Mouse (Mus musculus): ENCODE data around the gene Myo3b.

DNA sequence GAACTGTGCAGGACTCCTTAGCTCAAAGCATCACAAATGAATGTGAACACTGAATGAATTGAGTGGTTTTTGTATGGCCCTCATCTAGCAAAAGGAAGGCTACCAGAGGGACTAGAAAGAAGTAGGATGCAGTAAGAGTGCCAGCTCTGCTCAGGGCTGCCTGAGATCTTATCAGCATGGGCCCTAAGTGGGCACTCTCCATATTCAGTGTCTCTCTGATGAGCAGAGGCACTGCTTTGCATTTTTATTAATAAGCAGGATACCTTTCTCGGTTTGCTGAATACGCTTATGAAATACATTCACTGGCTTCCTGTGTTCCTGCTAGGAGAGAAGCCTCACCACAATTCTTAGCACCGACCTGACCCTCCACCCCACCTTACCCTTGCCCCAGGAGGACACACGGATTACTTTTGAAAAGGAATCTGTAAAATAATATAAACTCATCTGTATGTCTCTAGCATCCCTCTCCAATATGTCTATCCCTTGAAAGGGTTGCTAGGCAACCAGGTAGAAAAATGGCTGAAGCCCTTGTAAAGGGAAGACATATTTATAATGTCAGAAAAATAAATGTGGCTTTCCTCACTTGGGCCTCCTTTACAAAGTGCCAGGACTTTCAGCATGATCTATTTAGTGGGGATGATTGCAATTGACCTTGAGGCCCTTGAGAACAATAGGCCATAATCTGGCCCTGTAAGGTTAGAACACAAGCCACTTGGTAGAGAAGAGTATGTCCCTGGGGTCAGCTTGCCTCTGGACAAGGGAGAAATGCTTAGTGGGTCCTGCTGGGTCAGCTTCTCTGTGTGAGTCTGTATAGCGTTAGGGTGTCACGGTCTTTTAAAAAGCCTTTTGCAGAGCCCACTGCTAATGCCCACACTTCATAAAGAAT is 138.1 kb downstream of the Myo3b start:
- TF ChIP-seq CTCF (IDR thresholded peaks at IDR 0.05; ENCODE audit: borderline replicate concordance, extremely low read depth, insufficient read depth, insufficient read length) (no peak), POLR2A (IDR thresholded peaks at IDR 0.05; ENCODE audit: borderline replicate concordance, extremely low read depth, insufficient read depth, insufficient read length, poor library complexity, severe bottlenecking) (no peak)
